9 mouse cellular contexts compared by ENCODE assay signal in the genomic region with DNA sequence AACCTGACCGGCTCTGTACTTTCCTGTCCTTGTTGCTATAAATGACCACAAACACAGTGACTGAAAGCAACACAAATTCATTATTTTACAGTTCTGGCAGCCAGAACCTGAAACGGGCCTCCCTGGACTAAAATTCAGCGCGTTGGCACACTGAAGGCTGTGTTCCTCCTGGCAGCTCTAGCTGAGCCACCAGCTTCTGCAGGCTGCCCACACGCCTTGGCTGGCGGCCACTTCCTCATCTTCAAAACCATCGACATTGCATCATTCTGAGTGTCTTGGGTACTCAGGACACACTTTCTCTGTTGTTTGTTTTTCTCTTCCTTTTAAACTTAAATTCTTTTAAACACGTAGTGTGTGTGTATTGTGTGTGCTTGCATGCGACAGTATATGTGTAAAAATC. TPM values are rescaled to one million over a fixed set of nuclear protein-coding genes. Genes with fewer than 3 reads are reported as not detected.
DNase-seq lines count a peak whose midpoint lies in the region; ATAC-seq and TF ChIP-seq lines count a peak whose summit lies in the region.
"Had no signal": no experiment of that assay in that cellular context is flagged by ENCODE, and none has a peak within 500 bp of the region (broad histone marks: within the 10 kb centered on the region; RNA-seq: fewer than 3 reads in every experiment).

No protein-coding gene starts in this region.

- TF ChIP-seq CTCF in lung, embryonic 14.5 days (IDR thresholded peaks at IDR 0.05; ENCODE audit: low read depth): no peak

- no peak overlapping the region for H3K9ac ChIP-seq in limb, embryonic 15.5 days
- peak overlapping the region; percentile 90 for H3K9ac ChIP-seq in forebrain, embryonic 14.5 days (ENCODE audit: low read length)
- H3K9ac ChIP-seq in lung, embryonic 14.5 days: no peak overlapping the region

- WGBS in limb, embryonic 15.5 days: 60% methylated on average over 9 of the region's 9 CpGs
- WGBS in limb, embryonic 10.5 days: 79% methylated on average over 9 of the region's 9 CpGs
- 53% methylated on average over 9 of the region's 9 CpGs for WGBS in forebrain, embryonic 14.5 days
- WGBS in lung, embryonic 14.5 days: 50% methylated on average over 9 of the region's 9 CpGs

- no peak for ATAC-seq in limb, embryonic 15.5 days (ENCODE audit: insufficient number of reproducible peaks, low FRiP score, low TSS enrichment, low read depth)
- ATAC-seq in forebrain, embryonic 14.5 days: no peak
- ATAC-seq in lung, embryonic 14.5 days (ENCODE audit: insufficient read depth): no peak

- H3K4me3 ChIP-seq in limb, embryonic 15.5 days: no peak overlapping the region
- no peak overlapping the region for H3K4me3 ChIP-seq in limb, embryonic 10.5 days
- peak overlapping the region; percentile 65; the same call in 1 of the 2 replicates for H3K4me3 ChIP-seq in forebrain, embryonic 14.5 days (ENCODE audit: low read depth, low read length)
- H3K4me3 ChIP-seq in lung, embryonic 14.5 days (ENCODE audit: low read depth, low read length): no peak overlapping the region

- H3K4me1 ChIP-seq in limb, embryonic 15.5 days: peaks cover 18% of the 10 kb centered on the region; the same call in 1 of the 2 replicates
- peaks cover 9% of the 10 kb centered on the region; the same call in 1 of the 2 replicates for H3K4me1 ChIP-seq in limb, embryonic 10.5 days
- 0 out of 2 replicates have a peak, but pooled peaks cover 3% of the 10 kb centered on the region for H3K4me1 ChIP-seq in forebrain, embryonic 14.5 days (ENCODE audit: control insufficient read depth, insufficient read depth, low read length)
- H3K4me1 ChIP-seq in lung, embryonic 14.5 days (ENCODE audit: insufficient read depth): no peaks in the 10 kb centered on the region

- H3K4me2 ChIP-seq in limb, embryonic 15.5 days: peak overlapping the region; percentile 91; the same call in 1 of the 2 replicates
- H3K4me2 ChIP-seq in forebrain, embryonic 14.5 days (ENCODE audit: low read length): peak overlapping the region; percentile 70
- H3K4me2 ChIP-seq in lung, embryonic 14.5 days: no peak overlapping the region

- H3K27me3 ChIP-seq in limb, embryonic 15.5 days: peaks cover 23% of the 10 kb centered on the region
- peaks cover 46% of the 10 kb centered on the region for H3K27me3 ChIP-seq in limb, embryonic 10.5 days (ENCODE audit: low read depth, poor library complexity, severe bottlenecking)
- no peaks in the 10 kb centered on the region for H3K27me3 ChIP-seq in forebrain, embryonic 14.5 days (replicated peaks; ENCODE audit: control insufficient read depth, insufficient read depth, low read length)
- peaks cover 19% of the 10 kb centered on the region for H3K27me3 ChIP-seq in lung, embryonic 14.5 days (ENCODE audit: insufficient read depth, low read length)

- no peak overlapping the region for H3K27ac ChIP-seq in limb, embryonic 15.5 days
- H3K27ac ChIP-seq in limb, embryonic 10.5 days: no peak overlapping the region
- H3K27ac ChIP-seq in forebrain, embryonic 14.5 days (ENCODE audit: low read depth, low read length): no peak overlapping the region
- no peak overlapping the region for H3K27ac ChIP-seq in lung, embryonic 14.5 days (ENCODE audit: low read depth)

- DNase-seq in limb, embryonic 10.5 days (ENCODE audit: low spot score): no peak
- DNase-seq in adrenal gland, postnatal 14 days: peak; percentile 69
- DNase-seq in forebrain, embryonic 14.5 days (ENCODE audit: low spot score): peak; percentile 63
- peak; percentile 66 to 85 for DNase-seq in kidney, postnatal 25 days
- peak; percentile 12 for DNase-seq in lung, embryonic 14.5 days
- DNase-seq in skeletal muscle tissue, adult 2 months (ENCODE audit: low read depth, low spot score): peak; percentile 21
- DNase-seq in c-Kit-positive CD71-positive TER-119-positive erythroid progenitor cells, embryonic 14.5 days (ENCODE audit: low spot score): no peak

- H3K9me3 ChIP-seq in limb, embryonic 15.5 days: no peaks in the 10 kb centered on the region
- H3K9me3 ChIP-seq in limb, embryonic 10.5 days (replicated peaks): no peaks in the 10 kb centered on the region
- H3K9me3 ChIP-seq in forebrain, embryonic 14.5 days (replicated peaks; ENCODE audit: control insufficient read depth, low read length): no peaks in the 10 kb centered on the region
- H3K9me3 ChIP-seq in lung, embryonic 14.5 days (ENCODE audit: low read depth, low read length): no peaks in the 10 kb centered on the region

- no peaks in the 10 kb centered on the region for H3K36me3 ChIP-seq in limb, embryonic 15.5 days
- H3K36me3 ChIP-seq in limb, embryonic 10.5 days: no peaks in the 10 kb centered on the region
- H3K36me3 ChIP-seq in forebrain, embryonic 14.5 days (ENCODE audit: control insufficient read depth, insufficient read depth, low read length): no peaks in the 10 kb centered on the region
- H3K36me3 ChIP-seq in lung, embryonic 14.5 days (ENCODE audit: insufficient read depth): no peaks in the 10 kb centered on the region

RNA-seq across cellular contexts. Expression of gene Slc16a14, which starts 0.7 kb away (rescaled TPM):
- 0.50 and 0.60 TPM in 2 replicates for polyA plus RNA-seq in limb, embryonic 15.5 days (2015; fragmentation: Nextera tagmentation; extraction: Ambion mirVana)
- 0.11 and 0.16 TPM in 2 replicates for polyA plus RNA-seq in limb, embryonic 10.5 days (2016; fragmentation: Nextera tagmentation; extraction: Ambion mirVana)
- 0.53 and 1.9 TPM in 2 replicates for total RNA-seq in adrenal gland, postnatal 14 days (2021)
- 9.1 and 9.9 TPM in 2 replicates for polyA plus RNA-seq in forebrain, embryonic 14.5 days (2014; fragmentation: Nextera tagmentation; extraction: Ambion mirVana)
- not detected in 2 replicates for polyA plus RNA-seq in lung, embryonic 14.5 days (2014; fragmentation: Nextera tagmentation; extraction: Ambion mirVana)
- polyA plus RNA-seq: large intestine, adult 2 months had no signal

Comparison
In these comparisons a context has a peak if more than half of its experiments do, and no peak if none do; other contexts are left out.
1. DNase-seq: peak in adrenal gland, postnatal 14 days (single experiment), forebrain, embryonic 14.5 days (single experiment), kidney, postnatal 25 days (2 of 2), lung, embryonic 14.5 days (single experiment) and skeletal muscle tissue, adult 2 months (single experiment); none in limb, embryonic 10.5 days (single experiment) and c-Kit-positive CD71-positive TER-119-positive erythroid progenitor cells, embryonic 14.5 days (single experiment).